Mouse (Mus musculus) CH12.LX (cell line): ENCODE data around the gene E130114P18Rik. TPM values are rescaled to one million over a fixed set of nuclear protein-coding genes. Genes with fewer than 3 reads are reported as not detected.

Experiments
- DNase-seq: peaks from one replicate; pipeline ENCODE4 v3.0.0-alpha.2; 2013; ENCODE audit errors: extremely low read depth
- H3K27ac ChIP-seq: 2 replicates; pipeline ENCODE4 v1.5.1; 2012; ENCODE audit warnings: low read depth, mild to moderate bottlenecking, control low read depth, moderate library complexity; ENCODE audit not compliant: insufficient read depth
- H3K27me3 ChIP-seq: replicated peaks from 2 replicates; pipeline ENCODE3; 2012; ENCODE audit warnings: inconsistent platforms
- H3K36me3 ChIP-seq, 2 experiments: replicated peaks in 1 of 2; 2 replicates each; pipeline versions ENCODE3 to v1.6.1; 2012; ENCODE audit warnings: inconsistent platforms in 1 of 2, low read length in 1 of 2, mild to moderate bottlenecking in 1 of 2, mixed read lengths in 1 of 2, moderate library complexity in 1 of 2; ENCODE audit not compliant: control insufficient read depth in 1 of 2, insufficient read depth in 1 of 2
- H3K4me1 ChIP-seq, 2 experiments: 2 replicates each; pipeline ENCODE4 v1.6.1; 2012; ENCODE audit warnings: inconsistent platforms in 1 of 2, moderate library complexity in 1 of 2; ENCODE audit not compliant: insufficient read depth in 2 of 2, control insufficient read depth in 1 of 2
- H3K4me2 ChIP-seq: 2 replicates; pipeline ENCODE4 v1.6.1; 2012; ENCODE audit warnings: low read depth, mild to moderate bottlenecking, control low read depth; ENCODE audit not compliant: poor library complexity, insufficient read depth, severe bottlenecking
- H3K4me3 ChIP-seq, 3 experiments: fragments of 150-350 bp in 1 of 3; sonication (generic) in 1 of 3; replicated peaks in 1 of 3; 2 replicates each; pipeline versions ENCODE3 to v1.5.1; 2011 to 2012; ENCODE audit warnings: low read depth in 2 of 3, low read length in 2 of 3, mild to moderate bottlenecking in 2 of 3, moderate library complexity in 2 of 3, control low read depth in 1 of 3, improper control_type of control experiment in 1 of 3, inconsistent platforms in 1 of 3, mixed read lengths in 1 of 3; ENCODE audit not compliant: poor library complexity in 1 of 3
- H3K79me2 ChIP-seq: replicated peaks from 2 replicates; pipeline ENCODE4 v1.6.1; 2012; ENCODE audit warnings: mild to moderate bottlenecking, moderate library complexity; ENCODE audit not compliant: control insufficient read depth, poor library complexity, insufficient read depth, severe bottlenecking; ENCODE audit errors: extremely low read depth
- H3K9ac ChIP-seq: 2 replicates; pipeline ENCODE4 v1.6.1; 2012; ENCODE audit warnings: low read depth, mild to moderate bottlenecking, control low read depth, moderate library complexity; ENCODE audit not compliant: insufficient read depth
- H3K9me3 ChIP-seq: replicated peaks from 2 replicates; pipeline ENCODE3; 2012; ENCODE audit warnings: low read length, inconsistent platforms, mixed read lengths
- CHD2 ChIP-seq: IDR thresholded peaks from 2 replicates; pipeline ENCODE4 v1.6.1; 2011; ENCODE audit warnings: low read length, improper control_type of control experiment
- EP300 ChIP-seq: IDR thresholded peaks from 2 replicates; pipeline ENCODE4 v1.6.1; 2011; ENCODE audit warnings: low read length, improper control_type of control experiment
- GABPA ChIP-seq: IDR thresholded peaks from 2 replicates; pipeline ENCODE4 v1.6.1; 2012; ENCODE audit warnings: low read depth, low read length, improper control_type of control experiment, inconsistent platforms; ENCODE audit not compliant: insufficient replicate concordance
- JUN ChIP-seq: IDR thresholded peaks from 2 replicates; pipeline ENCODE4 v1.6.1; 2011; ENCODE audit warnings: low read depth, mild to moderate bottlenecking, low read length, improper control_type of control experiment, moderate library complexity; ENCODE audit not compliant: insufficient read depth
- MAFK ChIP-seq: IDR thresholded peaks from 2 replicates; pipeline ENCODE4 v1.6.1; 2011; ENCODE audit warnings: low read length, improper control_type of control experiment; ENCODE audit not compliant: insufficient replicate concordance
- MAX ChIP-seq: IDR thresholded peaks from 2 replicates; pipeline ENCODE4 v1.6.1; 2011; ENCODE audit warnings: low read length, improper control_type of control experiment
- MAZ ChIP-seq: IDR thresholded peaks from 2 replicates; pipeline ENCODE4 v1.6.1; 2012; ENCODE audit warnings: low read depth, mild to moderate bottlenecking, inconsistent platforms, low read length, improper control_type of control experiment, moderate library complexity
- NELFE ChIP-seq: IDR thresholded peaks from 2 replicates; pipeline ENCODE4 v1.6.1; 2011; ENCODE audit warnings: low read depth, low read length, improper control_type of control experiment
- PAX5 ChIP-seq: IDR thresholded peaks from 2 replicates; pipeline ENCODE4 v1.6.1; 2012; ENCODE audit warnings: low read length, inconsistent platforms, mixed read lengths
- POLR2A ChIP-seq: IDR thresholded peaks from 2 replicates; pipeline ENCODE4 v1.6.1; 2011; ENCODE audit warnings: low read depth, mild to moderate bottlenecking, improper control_type of control experiment, low read length
- POLR2AphosphoS2 ChIP-seq: IDR thresholded peaks from 2 replicates; pipeline ENCODE4 v1.6.1; 2011; ENCODE audit warnings: low read depth, low read length, improper control_type of control experiment
- TCF12 ChIP-seq: IDR thresholded peaks from 2 replicates; pipeline ENCODE4 v1.6.1; 2014; ENCODE audit warnings: low read depth, mild to moderate bottlenecking, inconsistent platforms, low read length, improper control_type of control experiment
- UBTF ChIP-seq: IDR thresholded peaks from 2 replicates; pipeline ENCODE4 v1.6.1; 2012; ENCODE audit warnings: low read depth, mild to moderate bottlenecking, inconsistent platforms, low read length, improper control_type of control experiment, moderate library complexity
- USF2 ChIP-seq: conservative IDR thresholded peaks from 2 replicates; pipeline ENCODE4 v1.6.1; 2011; ENCODE audit warnings: low read depth, low read length, improper control_type of control experiment
- ZNF384 ChIP-seq: IDR thresholded peaks from 2 replicates; pipeline ENCODE4 v1.6.1; 2012; ENCODE audit warnings: low read depth, low read length, improper control_type of control experiment, inconsistent platforms
- dilution Hi-C: fragments of 300-500 bp; cut with MboI; formaldehyde crosslinking; loops from 2 replicates; pipeline ENCODE4 v1.14.3; 2020; ENCODE audit warnings: low sequenced_read_pairs; ENCODE audit not compliant: extremely low pct_unique_long_range_greater_than_20kb, extremely low pct_ligation_motif_present
- in situ Hi-C: fragments of 300-500 bp; cut with MboI; formaldehyde crosslinking; loops from 3 replicates; pipeline ENCODE4 v1.14.3; 2019; ENCODE audit warnings: low sequenced_read_pairs, low pct_ligation_motif_present, low pct_unique_long_range_greater_than_20kb, mixed read lengths
- polyA plus RNA-seq: library from polyadenylated mRNA; unstranded; fragments of >175 nt; gene quantifications from 2 replicates; pipeline ENCODE4 v1.2.1, GENCODE M21; 2012; ENCODE audit warnings: low read depth; ENCODE audit not compliant: insufficient read length
- total RNA-seq, 2 experiments: library from RNA; depleted of rRNA; stranded (reverse); fragments of 300-350 nt in 1 of 2; fragments of >200 nt in 1 of 2; gene quantifications; 2 replicates each; pipeline ENCODE4 v1.2.3; 2012 to 2014

E130114P18Rik gene
- total and polyA plus RNA-seq, 3 experiments = not detected

GRCm38 (mm10) chr4:97608728-97609127 is 169.2 kb downstream of the E130114P18Rik start:
- no peak for DNase-seq
- Histone ChIP-seq H3K4me2 (no peak overlapping the region), H3K36me3 (no peaks in the 10 kb centered on the region), H3K9ac (no peak overlapping the region), H3K4me1 (no peaks in the 10 kb centered on the region), H3K27me3 (no peaks in the 10 kb centered on the region), H3K79me2 (no peaks in the 10 kb centered on the region)
- in situ Hi-C loops (no loop called here), dilution Hi-C loops (no loop called here)
- no peak for TF ChIP-seq MAFK
- no peak for TF ChIP-seq ZNF384
- no peak for TF ChIP-seq POLR2AphosphoS2
- no peak for TF ChIP-seq PAX5
- no peak for TF ChIP-seq UBTF
- TF ChIP-seq JUN = no peak
- TF ChIP-seq EP300 = no peak
- TF ChIP-seq USF2 = no peak
- no peak for TF ChIP-seq MAZ
- no peak for TF ChIP-seq NELFE
- TF ChIP-seq GABPA = no peak
- no peak for TF ChIP-seq TCF12
- TF ChIP-seq, all 38 proteins: peak for 0
- Histone ChIP-seq H3K9me3 (peaks cover 66% of the 10 kb centered on the region), H3K4me3 (no peak overlapping the region), H3K27ac (no peak overlapping the region)

- no peaks in the 10 kb centered on the region for H3K27me3 ChIP-seq
- no peaks in the 10 kb centered on the region for H3K36me3 ChIP-seq
- peaks cover 67% of the 10 kb centered on the region for H3K9me3 ChIP-seq
- H3K4me1 ChIP-seq = no peaks in the 10 kb centered on the region
- TF ChIP-seq UBTF = no peak
- no peak for TF ChIP-seq ZNF384
- no peak for TF ChIP-seq NELFE
- TF ChIP-seq POLR2A = no peak
- TF ChIP-seq MAX = no peak
- no peak for TF ChIP-seq TCF12
- no peaks in the 10 kb centered on the region for H3K79me2 ChIP-seq
- H3K4me3 ChIP-seq = no peak overlapping the region
- in situ Hi-C loops (no loop called here), dilution Hi-C loops (no loop called here)
- no peak overlapping the region for H3K27ac ChIP-seq
- H3K4me2 ChIP-seq = no peak overlapping the region
- H3K9ac ChIP-seq = no peak overlapping the region
- no peak for DNase-seq
Observed at GRCm38 (mm10) chr4:97608134-97608533, 169.7 kb downstream of the E130114P18Rik start.

- Histone ChIP-seq H3K79me2 (no peaks in the 10 kb centered on the region), H3K36me3 (no peaks in the 10 kb centered on the region), H3K4me3 (no peak overlapping the region), H3K4me2 (no peak overlapping the region), H3K4me1 (no peaks in the 10 kb centered on the region), H3K27ac (no peak overlapping the region), H3K27me3 (no peaks in the 10 kb centered on the region), H3K9ac (no peak overlapping the region), H3K9me3 (peaks cover 68% of the 10 kb centered on the region)
- TF ChIP-seq NELFE (no peak), CHD2 (no peak)
- no peak for DNase-seq
- in situ Hi-C loops (no loop called here), dilution Hi-C loops (no loop called here)
Observed at GRCm38 (mm10) chr4:97607169-97607568, 170.7 kb downstream of the E130114P18Rik start.
